Mouse (Mus musculus) thymus, postnatal 36 days (tissue): ENCODE data around the gene Dydc2.

Experiments used
- DNase-seq, 2 experiments: peaks; one replicate each; pipeline ENCODE4 v3.0.0; 2022; ENCODE audit warnings: mixed read lengths in 2 of 2

Dydc2 gene

DNA sequence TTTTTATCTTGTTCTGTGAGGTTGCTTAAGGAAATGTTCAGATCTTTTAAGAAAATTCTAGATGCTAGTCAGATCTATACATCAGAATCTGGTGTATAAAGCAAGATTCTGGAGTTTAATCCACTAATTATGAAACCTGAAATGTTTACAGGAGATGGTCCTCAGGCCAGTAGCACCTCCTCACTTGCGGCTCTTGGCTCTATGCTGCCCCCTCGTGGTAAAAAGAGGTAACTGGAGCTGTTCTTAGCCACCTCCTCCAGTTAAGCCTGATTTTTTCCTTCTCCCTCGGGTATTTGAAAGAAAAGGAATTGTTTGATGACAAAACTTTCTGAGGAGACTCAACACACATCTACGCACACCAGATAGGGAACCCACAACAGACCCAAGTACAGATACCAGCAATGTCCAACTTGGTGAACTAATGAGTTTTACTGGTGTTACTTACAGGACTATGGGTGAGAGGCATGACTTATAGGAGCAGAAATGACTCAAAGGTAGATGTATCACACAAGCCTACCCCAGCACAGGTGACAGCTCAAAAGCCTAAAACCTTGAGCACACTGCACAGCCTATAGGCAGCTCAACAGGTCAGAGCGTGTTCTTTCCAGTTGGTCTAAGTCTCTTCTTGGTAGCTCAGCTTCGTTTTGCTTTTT, 33.7 kb downstream of the Dydc2 start:
- DNase-seq = peak; percentile 26 to 46

DNA sequence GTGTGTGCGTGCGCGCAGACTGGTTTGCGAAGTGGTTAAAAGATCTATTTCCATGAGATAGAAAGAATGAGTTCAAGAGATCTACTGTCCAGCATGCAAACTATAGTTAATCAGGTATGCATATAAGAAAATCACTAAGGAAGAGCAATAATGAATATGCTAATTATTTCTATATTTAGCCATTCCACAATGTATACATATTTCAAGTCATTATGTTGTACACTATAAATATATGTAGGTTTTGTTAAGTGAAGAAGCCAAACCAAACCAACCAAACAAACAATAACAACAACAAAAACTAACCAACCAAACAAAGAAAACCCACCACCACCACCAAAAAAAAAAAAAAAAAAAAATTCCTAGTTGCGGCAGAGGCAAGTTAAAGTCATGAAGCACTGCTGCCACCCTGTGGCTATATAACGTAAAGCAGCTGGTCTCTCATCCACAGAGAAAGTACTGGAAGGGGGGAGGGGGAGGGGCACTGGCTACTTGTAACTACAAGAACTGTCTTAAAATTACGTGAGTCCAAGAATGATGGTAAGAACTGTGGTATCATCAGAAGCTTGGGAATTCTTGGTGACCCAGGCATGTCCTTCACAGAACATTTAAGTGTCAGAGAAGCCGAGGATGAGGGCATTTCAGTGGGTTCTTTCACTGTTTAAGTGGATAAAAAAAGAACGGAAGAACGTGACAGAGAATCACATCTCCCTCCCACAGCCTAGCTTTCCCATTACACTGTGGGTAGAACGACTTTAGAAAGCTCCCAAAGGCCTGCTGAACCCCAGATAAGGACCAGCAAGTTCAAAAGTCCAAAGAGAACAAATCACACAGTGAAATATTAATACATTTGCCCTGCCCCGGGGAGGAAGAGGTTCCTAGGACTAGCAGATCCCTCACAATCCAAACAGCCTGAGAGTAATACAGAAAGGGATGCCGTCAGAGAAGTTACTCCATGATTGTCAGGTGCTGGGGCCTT, 35.6 kb downstream of the Dydc2 start:
- peak; percentile 64 to 65 for DNase-seq

DNA sequence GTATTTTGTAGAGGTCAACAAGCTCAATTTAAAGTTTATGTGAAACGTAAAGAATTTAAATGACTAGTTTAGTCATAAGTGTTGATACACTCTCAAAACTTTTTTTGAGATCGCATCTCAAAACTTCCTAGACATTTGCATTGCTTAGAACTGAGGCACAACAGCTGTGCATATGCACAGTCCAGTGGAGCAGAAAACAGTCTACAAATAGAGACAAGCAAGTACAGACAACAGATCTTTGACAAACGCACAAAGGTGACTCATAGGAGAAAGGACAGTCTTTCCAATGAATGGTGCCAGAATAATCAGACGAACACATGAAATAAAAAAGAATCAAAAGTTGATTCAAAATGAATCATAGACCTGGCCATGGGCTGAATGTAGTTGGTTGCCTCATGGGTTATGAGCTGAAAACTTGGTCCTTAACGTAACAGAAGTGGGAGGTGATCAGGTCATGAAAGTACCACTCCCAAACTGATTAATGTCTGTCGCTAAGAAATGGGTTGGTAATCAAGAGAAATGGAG, 38.0 kb downstream of the Dydc2 start:
- no peak for DNase-seq

DNA sequence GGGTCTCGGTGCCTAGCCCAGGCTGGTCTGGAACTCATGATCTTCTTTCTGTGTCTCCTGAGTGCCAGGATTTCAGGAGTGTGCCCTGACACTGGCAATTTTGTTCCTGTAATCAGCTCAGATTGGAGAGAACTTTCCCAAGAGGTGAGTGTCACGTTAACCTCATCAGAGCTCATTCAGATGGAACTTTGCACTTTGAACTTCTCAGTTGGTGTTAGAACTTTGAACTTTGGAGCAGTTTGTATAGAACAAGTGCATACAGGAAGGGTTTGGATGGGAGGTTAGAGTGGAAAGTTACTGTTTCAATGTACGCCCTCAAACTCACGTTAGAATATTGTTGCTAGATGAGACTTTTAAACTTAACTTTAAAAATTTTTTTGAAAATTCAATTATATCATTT, 39.7 kb downstream of the Dydc2 start:
- DNase-seq = no peak

DNA sequence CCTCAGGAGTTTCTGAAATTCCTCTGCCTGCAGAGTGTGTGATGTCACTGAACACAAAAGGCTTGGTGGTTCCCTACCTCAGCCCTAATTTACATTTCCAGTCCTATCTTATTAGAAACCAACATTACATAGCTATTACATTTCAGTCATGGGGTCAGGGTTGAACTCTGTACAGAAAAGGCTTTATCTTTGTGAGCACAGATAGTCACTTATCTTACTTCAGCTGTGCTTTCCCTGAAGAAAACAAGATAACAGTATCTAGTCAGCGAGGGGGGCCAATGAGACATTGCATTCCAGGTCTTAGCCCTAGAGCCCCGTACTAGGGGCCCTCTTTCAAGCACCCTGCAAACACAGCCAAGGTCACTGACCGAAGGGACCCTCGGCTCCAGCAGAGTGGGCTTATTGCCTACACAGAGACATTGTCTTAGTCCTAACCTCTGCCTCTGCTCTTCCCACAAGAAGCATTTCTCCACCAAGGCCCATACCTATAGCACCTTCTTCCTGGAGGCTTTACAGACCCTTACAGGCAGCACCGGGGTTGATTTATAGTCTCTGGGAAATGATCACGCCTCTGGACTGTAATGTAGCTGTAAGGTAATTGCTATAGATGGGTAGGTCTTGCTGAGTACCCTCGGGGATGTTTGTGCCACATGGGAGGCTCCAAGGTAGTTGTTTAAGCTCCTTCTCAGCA, 43.3 kb downstream of the Dydc2 start:
- no peak for DNase-seq

DNA sequence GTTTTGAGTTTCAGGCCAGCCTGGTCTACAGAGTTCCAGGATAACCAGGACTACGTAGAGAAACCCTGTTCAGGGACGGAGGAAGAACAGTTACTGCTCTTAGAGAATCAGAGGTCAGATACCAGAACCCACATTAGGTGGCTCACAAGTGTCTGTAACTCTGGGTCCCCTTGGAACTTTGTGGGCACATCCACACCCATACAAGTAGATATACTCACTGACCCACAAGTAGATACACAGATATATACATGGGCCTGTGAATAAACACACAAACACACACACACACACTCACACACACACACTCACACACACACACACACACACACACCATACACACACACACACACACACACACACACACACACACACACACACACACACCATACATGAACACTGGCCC, 43.9 kb downstream of the Dydc2 start:
- no peak for DNase-seq

DNA sequence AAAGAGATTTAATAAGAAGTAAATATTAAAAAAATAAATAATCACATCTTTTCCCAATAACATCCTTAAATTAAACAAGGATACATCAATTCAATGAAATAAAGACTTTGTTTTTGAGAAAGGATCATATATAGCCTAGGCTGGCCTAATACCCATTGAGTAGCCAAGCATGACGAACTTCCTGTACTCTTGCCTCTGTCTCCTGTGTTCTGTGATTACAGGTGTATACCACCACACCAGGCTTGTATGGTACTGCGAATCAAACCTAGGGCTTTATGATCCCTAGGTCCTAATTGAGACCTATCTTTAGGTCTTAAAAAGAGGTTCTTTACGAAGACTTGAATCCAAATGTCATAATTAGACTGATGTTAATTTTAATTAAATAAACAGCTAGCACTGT, 47.8 kb downstream of the Dydc2 start:
- DNase-seq = no peak

DNA sequence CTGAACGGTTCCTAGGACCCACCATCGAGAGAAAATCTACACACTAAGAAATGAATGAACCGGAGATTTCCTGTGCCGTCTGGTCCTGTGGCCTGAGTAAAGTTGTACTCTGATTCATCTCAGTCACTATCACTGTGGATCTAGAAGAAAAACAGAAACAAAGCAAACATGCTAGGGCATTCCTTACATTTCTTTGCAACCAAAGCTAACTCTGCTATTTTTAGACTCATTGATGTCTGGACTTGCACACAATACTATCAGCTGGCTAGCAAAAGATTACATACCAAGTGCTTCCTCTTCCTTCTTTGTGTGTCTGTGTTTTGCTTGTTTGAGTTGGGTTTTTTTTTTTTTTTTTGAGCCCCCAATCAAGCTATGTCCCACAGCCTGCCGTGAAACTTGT, 51.5 kb downstream of the Dydc2 start:
- DNase-seq = no peak

DNA sequence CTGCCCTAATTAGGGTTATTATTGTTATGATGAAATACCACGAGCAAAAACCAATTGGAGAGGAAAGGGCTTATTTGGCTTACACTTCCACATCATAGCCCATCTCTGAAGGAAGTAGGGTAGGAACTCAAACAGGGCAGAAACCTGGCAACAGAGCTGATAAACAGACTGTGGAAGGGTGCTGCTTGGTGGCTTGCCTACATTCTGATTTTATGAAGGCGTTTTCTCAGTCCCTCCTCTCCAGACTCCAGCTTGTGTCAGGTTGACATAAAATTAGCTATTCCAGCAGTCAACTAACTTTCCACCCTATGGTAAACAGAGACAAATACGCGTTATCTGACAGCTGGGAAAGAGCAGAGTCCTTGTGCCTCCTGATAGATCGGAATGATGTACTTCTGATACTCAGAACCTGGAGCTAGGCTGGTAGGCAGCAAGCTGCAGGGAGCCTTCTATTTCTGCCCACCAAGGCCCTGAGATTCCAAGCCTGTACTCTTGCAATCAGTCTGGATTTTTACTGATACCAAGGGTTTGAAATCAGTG, 54.2 kb downstream of the Dydc2 start:
- no peak for DNase-seq

DNA sequence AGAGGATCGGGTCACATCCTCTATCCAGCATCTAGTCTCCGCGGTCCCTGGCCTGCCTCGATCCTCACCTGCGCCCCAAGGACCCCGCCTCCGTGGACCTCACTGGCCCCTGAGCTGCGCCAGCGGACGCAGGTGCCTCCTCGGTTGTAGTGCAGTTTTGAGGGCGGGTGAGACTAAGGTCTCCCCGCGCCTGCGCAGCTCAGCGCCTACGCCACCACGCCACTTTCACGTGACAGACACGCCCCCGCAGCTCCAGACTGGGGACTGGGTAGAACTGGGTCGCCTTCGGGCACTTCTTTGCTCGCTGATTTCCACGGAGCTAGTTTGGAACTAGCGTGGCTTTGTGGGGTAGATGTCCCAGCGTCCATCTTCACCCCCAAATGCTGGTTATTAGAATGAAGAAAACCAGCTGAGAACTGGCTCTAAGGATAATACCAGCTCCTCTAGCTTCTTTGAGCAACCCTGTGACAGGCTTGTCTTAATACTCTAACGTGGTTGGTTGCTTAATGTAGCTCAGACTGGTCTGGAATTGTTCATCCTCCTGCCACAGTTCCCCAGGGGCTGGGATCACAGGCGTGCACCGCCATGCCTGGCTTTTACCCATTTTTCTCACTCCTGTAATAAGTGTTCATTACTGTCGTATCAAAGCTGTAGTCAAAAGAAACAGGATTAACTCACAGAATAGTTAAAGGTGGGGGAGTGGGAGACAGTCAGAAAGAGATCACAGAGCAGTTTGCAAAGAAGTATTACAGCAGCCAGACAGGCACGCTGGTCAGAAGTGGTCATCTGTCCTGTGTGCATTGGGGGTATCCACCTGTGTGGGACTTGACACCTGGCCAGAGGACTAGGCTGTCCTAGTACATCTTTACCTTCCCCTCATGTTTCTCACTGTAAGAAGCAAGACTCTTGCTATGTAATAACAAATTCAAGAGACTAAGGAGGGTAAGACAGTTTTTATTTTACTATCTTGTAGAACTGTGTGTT, 55.1 kb downstream of the Dydc2 start, which contains the start of gene Fam213a:
TSS of gene Fam213a (minus strand) at position 159 of the 984 bp plus-strand sequence.
- DNase-seq = peak; percentile 87 to 90

DNA sequence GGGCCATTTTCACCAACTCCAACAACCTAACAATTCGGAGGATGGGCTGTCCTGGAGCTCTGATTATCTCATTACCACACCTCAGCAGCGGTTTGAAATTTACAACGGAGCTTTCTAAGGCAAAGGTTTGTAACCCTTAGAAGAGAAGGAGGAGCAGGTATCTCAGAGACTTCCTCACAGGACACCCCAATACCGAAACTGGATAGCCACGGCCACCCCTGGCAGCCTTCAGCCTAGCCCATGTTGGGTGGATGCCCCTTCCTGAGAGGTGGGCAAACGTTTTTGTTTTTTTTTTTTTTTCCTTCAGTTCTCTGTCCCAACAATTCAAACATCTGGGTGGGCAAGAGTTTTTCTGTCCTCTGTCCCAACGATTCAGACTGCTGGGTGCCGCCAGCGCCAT, 55.9 kb downstream of the Dydc2 start:
- no peak for DNase-seq

DNA sequence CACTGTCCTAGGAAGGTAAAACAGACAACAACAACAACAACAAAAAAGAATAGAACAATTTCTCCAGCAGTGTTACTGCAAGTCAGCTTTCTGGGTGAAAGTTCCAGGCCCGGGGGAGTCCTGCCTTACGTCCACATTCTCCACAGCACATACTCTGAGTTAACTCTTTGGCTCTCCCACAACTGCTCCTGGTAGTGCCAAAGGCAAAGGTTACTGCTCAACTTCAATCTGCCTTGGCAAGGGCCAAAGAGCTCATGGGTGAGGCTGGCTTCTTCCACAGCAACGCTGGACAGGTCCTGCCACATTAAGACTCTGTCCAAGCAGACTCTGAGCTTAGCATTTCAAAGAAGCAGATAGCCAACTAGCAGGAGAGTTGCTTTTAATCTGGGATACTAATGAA, 57.1 kb downstream of the Dydc2 start:
- DNase-seq = no peak

DNA sequence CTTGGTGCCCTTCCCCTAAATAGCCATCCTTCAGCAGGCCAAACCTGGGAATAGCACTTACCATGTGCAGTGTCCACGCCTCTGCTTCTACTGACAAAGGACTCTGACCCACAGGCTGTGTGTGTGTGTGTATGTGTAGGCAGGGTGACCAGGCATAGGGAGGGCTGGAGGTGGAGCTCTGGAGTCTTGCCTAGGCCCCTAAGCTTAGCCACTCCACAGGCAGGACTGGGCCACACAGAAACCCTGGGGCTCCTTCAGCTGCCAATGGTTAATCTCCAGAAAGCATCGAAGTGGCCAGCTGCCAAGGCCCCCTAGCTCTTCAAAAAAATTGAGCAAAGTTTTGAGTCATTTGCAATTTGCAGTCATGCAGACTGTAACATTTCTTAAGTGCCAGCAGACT, 60.9 kb downstream of the Dydc2 start:
- DNase-seq = no peak

DNA sequence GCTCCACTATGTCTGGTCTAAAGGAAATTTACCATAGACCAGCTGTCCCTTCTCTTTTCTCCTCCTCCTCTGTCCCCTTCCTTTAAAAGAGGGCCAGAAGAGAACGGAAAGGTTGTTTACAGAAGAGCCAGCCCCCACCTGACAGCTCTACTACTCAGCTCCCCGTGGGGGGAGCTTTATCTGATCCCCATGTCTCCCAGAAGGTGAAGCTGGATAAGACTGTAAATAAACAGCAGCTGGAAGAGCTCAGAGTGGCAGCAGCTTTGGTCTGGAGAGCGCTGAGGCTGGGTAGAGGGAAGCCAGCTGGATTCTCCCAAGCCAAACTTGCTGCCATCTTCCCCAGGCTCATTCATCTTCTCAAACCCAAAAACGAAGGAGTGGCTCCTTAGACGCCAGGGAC, 61.4 kb downstream of the Dydc2 start:
- no peak for DNase-seq

DNA sequence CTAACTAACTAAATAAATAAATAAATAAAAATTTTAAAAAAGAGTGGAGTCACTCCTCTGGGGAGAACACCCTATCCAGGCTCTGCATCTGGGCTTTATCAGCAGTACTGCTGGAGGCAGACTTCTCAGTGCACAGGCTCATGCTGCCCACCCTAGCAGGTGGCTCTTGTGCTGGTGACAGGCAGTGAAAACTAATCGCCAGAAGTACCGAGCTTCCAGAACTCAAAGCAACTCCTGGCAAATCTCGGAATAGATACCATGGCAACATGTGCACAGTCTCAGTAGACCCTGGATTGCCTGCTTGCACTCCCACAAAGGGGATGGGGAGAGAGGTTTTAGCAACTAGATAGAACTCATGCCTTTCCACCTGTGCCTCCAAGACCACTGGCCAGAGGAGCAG, 62.1 kb downstream of the Dydc2 start:
- no peak for DNase-seq

DNA sequence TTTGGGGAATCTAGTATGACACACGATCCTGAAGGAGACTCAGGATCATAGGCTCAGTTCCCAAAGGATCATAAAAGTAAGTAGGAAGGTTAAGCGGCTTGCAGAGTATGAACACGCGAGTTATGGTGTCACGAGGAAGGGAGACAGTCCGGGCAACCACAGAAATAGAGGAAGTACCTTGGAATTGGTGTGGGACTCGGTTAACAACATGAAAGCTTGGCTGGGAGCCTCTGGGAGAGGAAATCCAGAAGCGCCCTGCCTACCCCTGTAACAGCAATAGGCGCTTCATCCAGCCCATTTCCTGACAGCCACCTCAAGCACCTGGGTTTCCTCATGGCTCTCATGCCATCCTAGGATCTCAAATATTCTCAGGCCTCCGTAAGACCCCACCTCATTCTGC, 62.7 kb downstream of the Dydc2 start:
- DNase-seq = no peak

DNA sequence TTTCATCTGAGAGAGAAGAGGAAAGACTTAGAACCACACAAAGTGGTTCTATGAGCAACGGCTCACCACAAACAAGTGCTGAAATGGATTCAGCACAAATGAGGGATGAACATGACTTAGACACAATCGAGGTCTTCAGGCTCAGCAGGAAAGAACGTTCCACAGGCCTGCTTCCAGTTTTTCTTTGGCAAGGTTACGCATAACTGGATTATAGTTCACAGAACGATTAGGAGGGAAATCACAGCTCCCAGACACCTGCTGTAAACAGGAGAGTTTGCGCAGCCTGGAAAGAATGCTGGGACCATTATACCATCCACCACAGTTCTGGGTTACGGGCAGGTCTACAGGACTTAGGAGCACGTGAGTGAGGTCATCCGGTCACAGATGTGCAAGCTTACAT, 63.3 kb downstream of the Dydc2 start:
- DNase-seq = no peak

DNA sequence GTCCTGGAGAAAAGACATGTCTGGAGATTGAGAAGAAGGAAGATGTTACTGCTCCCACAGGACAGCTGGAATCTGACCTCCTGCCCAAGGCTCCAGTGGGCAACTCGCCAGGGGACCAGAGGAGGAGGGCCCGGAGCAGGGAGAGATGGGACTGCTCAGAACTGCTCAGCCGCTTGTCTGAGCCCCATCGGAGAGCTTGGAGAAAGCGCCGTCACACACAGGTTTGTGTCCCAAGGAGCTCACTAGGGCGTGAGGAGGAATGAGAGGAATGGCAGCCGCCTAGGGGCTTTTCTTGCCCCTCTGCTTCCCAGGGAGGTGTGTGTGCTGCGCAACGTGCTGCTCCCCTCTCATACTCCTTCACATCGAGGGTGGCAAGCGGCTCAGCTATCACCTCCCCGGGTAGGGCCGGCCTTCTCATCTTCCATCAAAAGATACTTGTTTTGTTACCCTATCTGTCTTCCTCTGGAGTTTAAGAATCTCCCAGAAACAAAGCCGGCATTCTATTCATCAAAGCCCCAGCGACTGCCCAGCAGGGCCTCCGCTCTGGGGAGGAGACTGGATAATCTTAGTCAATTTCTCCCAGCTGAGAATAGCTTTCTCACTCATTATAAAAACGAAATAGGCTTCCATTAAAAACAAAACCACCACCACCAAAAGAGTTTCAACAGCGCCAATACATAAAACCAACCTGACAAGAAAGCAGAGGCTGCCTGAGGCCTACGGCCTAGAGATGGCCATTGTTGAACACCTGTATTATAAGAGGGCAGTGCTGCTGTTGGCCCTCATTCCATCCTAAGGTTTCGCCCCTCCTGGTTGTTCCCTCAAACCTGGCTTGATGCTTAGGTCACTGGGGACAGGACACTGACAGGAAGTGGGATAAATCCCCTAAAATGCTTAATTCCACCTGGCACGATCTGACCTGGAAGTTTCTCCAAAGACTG, 64.5 kb downstream of the Dydc2 start:
- no peak for DNase-seq

DNA sequence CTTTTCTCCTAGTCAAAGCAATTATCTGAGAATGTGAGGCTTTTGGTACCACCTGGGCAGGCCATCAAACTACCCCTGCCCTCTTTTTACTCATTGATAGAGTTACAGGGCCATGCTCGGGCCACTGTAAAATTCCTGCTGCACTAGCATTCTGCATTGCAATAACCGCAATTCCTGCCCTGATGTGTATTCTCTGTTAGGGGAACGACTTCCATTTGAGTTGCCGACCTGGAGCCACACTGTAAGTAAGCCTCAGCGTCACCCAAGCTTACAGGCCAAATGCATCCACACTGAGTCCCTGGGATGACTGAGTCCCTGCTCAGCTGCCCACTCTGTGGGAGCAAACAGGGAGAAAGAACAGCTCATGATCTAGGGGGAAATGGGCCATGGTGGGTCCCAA, 67.4 kb downstream of the Dydc2 start:
- no peak for DNase-seq

DNA sequence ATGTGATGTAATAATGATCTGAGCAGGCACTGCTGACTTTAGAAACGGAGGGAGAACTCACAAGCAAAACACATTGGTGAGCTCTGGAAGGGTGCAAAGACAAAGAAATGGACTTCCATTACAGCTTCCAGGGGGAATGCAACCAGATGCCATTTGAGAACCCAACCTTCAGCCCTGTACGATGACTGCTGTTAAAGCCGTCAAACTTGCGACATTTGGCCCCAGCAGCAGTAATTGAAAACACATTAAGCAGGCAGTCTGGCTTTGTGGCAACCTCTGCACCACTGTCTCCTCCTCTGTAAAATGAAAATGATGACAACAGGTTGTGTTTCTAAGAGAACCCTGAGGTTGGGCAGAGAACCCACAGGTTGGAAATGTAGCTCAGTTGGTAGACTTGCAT, 68.2 kb downstream of the Dydc2 start:
- DNase-seq = no peak
